Mouse (Mus musculus) heart, postnatal 0 days (tissue): ENCODE results near the gene Mettl25.

Experiments used
- CTCF ChIP-seq: IDR thresholded peaks from 2 replicates; pipeline ENCODE4 v1.5.1; 2016; ENCODE audit warnings: antibody characterized with exemption, control low read depth, low read depth
- EP300 ChIP-seq: IDR thresholded peaks from 2 replicates; pipeline ENCODE4 v1.6.1; 2016; ENCODE audit warnings: antibody characterized with exemption, low read depth

DNA sequence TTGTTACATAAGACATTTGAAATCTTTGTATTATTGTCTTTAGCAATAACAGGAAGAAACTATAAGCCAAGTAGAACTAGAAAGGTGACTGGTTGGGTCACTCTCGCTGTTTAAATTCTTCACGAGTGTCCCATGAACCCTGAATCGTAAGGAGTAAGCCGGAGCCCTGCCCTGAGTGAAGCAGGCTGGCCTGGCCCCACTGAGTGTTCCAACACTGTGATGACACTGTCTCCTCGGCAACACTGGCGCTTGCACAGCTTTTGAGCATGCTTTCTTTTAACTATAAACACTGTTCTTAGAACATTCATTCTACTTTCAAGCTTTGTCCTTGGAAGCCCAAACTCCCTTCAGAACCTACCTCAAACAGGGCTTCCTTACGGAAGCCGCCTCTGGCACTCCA, 57.4 kb downstream of the Mettl25 start:
- TF ChIP-seq EP300, result no peak
- no peak for TF ChIP-seq CTCF
